Mouse (Mus musculus) liver, postnatal 0 days (tissue): ENCODE results near the gene Ipo13.

Experiments used
- CTCF ChIP-seq: sonication (generic); IDR thresholded peaks from 2 replicates; pipeline ENCODE4 v1.5.1; 2016; ENCODE audit warnings: antibody characterized with exemption, low read depth
- EP300 ChIP-seq: IDR thresholded peaks from 2 replicates; pipeline ENCODE4 v1.6.1; 2016; ENCODE audit warnings: antibody characterized with exemption, low read depth, mild to moderate bottlenecking

DNA sequence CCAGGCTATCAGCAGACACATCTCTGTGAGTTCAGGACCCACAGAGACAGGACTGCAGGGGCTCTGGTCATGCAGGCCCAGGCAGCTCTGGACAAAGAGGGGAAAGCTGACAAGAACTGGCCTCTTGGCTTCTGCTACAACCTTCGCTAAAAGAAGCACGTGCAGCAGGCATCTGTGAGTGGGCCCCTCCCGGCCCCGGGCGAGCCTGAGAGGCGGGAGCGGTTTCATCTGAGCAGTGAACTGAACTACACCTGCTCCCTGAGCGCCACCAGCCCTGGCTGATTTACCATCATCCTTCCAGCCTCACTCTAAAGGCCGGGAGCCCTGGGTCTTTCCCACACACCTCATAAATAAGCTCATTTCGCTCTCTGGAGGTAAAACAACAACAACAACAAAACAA lies 36.5 kb downstream of the Ipo13 start:
- TF ChIP-seq CTCF (no peak), EP300 (no peak)
